Mouse (Mus musculus): ENCODE measurements around the gene Pfpl.

Gene Pfpl

DNA sequence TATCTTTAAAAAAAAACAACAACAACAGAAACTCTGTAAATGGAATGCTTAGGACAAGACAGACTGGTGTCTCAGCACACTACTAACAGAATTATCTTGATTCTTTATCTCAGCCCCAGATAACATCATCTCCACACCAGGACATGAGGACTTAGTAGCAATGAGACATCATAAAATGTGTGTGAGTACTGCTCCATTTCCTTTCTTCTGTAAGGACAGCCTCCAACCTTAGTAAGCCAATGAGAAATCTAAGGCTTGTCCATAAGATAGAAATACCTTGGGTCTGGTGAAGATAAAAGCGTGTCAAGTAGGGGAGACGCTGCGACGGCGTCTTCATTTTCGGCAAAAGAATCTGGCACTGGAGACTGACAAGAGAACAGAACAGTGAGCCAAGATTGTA is at the start of gene Pfpl:
TSS of gene Pfpl (plus strand) at position 301 of the 400 bp plus-strand sequence.
- no peak for DNase-seq (ENCODE audit: low spot score)

DNA sequence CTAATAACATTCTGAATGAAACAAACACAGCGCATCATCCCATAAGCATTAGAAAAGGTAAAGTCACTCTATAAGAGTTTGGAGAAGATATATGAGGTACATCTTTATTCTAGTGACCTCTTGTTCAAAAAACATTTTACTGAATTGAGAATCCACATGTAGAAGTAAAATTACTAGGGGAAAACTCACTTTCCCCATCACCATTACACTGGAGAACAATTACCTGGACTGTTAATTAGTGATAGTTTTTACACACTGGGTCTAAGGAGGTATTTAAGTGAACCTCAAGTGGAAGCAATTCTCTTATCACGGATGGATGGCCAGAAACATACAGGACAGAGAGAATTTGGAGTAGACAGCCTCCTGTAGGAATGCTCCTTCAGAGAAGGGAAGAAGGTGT is 40.7 kb upstream of the Pfpl start, which contains the start of gene Olfr1440:
TSS of gene Olfr1440 (plus strand) at position 301 of the 400 bp plus-strand sequence.
- no peak for DNase-seq (ENCODE audit: low spot score)

DNA sequence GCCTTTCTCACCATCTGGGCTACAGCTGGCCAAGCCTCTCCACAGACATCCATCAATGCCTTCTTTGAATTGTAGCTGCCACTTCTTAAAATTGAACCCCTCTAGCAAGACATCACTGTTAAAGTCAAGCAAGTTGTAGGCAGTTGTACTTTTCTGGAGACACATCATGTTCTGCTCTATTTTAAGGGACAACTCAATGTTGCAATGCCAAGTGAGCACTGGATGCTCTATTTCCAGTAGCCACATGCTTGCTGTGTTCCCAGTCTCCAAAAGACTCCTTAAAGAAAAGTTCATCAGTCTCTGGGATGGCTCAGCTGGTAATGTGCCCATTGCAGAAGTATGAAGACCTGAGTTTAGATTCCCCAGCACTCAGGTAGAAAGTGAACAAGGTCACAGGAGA is 14.0 kb upstream of the Pfpl start:
- no peak for DNase-seq (ENCODE audit: low spot score)

DNA sequence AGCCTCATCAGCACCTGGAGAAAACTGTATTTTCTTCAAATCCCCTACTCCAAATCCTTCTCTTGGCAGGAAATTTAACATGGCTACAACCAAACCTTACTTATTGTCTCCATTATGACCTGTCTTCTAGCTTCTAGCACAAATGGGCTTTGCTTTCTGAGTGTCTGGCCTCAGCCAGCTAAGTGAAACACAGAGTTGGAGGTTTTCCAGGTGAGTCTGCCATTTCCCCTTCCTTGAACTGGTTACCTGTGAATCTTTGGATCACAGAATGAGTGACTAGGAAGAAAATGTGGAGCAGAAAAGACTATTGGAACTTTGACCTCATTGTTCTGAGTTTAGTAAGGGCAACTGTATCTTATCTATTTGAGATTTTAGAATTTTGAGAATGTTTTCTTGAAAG is 10.3 kb upstream of the Pfpl start, which contains the start of gene Olfr1441:
TSS of gene Olfr1441 (plus strand) at position 73 of the 400 bp plus-strand sequence.
- no peak for DNase-seq (ENCODE audit: low spot score)

DNA sequence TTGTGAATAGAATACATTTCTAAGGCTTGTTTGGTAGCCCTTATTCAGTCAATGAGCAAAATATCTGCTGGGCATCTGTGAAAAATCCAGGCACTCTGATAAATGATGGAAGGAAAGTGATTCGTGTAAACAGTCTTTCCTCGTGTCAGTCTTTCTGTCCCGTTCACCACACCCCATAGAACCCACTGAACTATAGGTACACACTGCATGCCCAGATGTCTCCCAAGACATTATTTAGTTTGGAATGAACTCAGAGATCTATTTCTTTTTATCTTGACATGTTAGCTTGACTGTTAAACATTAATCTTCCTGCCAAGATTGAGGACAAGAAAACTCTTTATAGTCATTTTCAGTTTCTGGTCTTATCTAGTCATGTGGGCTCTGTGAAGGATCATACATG is 9.4 kb upstream of the Pfpl start:
- DNase-seq (ENCODE audit: low spot score), result no peak

DNA sequence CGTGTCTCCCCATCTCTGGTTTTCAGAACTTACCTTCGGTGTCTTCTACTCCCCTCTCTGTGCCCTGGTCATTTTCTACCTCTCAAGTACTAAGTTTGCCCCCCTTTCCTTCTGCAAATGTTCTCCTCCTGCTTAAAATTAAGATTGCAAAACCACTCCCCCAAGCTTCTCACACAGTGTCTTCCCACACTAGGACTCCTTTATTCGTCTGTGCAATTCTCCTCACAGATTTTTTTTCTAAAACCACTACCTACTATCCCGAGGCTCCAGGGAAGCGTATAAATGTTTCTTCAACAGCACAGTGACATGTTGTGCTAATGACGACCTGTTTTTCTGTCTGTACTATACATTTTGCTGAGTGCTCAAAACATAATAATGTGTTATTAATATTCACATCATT is 7.2 kb upstream of the Pfpl start:
- no peak for DNase-seq (ENCODE audit: low spot score)

DNA sequence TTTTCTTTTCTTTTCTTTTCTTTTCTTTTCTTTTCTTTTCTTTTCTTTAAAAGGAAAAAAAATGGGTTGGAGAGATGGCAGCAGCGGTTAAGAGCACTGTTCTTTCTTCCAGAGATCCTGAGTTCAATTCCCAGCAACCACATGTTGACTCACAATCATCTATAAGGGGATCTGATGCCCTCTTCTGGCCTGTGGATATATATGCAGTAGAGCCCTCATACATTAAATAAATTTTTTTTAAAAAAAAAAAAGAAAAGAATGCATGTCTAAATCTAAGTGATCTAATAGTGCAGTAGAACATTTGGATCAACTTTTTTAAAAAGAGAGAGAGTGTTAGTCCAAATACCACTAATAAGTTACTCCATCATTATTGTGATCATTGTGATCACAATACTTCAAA is 6.0 kb upstream of the Pfpl start:
- DNase-seq (ENCODE audit: low spot score), result no peak

DNA sequence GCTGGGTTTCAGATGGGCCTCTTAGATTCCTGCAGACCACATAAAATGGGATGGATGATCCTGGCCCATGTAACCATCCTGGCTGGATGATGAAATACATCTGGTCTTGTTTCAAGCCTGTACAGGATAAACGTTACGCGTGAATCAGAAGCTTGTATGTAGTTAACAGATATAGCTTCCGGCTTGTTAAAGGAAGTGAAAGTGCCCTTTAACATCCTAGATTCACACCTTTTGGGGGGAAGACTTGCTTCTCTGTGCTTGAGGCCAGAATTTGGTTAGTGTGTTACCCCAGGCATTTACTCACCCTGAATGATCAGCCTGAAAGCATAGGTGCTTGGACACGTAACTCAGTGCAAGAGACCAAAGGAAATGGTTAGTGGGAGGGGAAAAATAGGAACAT is 604 bp upstream of the Pfpl start:
- DNase-seq (ENCODE audit: low spot score), result no peak

DNA sequence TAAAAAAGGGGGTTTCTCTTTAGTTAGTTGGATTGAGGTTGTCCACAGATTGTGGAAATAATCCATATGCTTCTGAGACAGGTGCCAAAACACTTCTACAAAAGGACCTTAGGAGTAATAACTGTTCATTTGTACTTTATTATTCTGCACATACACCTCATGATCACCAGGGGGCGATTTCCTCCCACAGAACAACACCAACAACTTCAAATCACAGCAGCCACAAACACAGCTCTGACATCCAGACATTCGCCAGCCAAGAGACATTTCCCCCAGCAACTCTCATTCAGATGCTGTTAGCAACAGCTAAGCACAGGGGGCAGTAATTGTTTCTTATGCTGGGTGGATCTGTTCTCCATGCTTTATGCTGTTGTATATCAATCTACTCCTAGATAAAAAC is 5.3 kb downstream of the Pfpl start:
- peak; percentile 13 for DNase-seq (ENCODE audit: low spot score)

DNA sequence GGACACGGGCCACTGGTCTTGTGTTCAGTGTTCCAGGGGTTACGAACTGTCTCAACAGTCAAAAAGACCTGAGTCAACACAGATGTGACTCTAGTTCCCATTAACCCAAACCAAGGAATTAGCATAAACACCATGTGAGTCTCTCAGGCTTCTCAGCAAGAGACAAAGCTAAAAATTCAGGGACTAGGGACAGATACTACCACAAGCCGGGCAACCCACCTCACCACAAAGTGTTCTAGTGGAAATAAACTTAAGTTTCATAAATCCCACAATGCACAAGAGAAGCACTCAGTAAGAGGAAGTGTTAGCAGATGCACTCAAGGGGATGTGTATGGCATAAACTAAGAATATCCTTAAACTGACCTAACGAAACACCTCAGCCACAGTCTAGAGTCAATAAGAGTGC is 7.3 kb downstream of the Pfpl start:
- DNase-seq (ENCODE audit: low spot score), result no peak

DNA sequence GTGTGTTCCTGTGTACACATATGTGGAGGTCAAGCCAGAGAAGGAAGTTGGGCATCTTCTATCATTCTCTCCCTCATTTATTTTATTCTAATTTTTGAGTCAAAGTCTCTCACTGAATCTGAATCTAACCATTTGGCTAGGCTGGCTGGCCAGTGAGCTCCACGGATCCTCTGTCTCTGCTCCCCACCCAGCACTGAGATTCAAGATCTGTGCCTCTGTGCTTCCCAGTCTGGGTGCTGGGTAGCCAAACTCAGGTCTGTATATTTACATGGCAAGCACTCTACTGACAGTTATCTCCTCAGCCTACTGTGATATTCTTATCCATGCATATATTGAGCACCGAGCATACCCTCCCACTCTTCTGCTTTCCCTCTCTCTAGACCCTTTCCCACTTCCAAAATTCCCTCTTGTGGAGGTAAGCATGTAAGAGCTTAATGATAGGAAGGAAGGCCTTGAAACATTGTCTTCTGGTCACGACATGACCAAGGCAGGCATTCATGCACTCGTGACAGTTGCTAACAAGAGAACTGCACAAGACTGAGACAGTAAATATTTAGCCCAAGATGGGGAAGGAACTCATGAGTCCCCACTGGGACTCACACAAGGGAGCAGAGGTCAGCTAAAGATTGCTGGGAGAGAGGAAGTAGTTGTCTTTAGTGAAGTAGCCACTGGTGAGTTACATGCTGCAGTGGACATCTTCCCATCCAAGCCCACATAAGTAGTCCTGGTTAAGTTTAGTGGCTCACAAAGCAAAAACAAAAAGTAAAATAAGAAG is 8.2 kb downstream of the Pfpl start:
- no peak for DNase-seq (ENCODE audit: low spot score)

DNA sequence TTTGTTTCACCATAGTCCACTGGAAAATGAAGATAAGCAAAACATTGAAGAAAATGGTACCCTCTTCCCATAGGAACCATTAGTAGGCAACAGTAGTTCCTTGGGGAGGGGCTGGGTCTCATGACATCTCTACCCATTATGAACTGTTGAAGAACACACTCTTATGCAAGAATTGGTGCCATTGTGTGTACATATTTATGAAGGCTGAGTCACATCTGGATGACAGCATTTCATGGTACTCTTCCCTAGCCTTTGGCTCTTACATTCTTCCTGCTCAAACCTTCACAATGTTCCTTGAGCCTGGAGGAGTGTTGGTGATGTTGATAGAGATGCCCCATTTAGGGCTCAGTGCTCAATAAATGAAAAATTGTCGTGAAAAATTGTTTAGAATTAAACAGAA is 11.9 kb downstream of the Pfpl start:
- DNase-seq (ENCODE audit: low spot score), result no peak

DNA sequence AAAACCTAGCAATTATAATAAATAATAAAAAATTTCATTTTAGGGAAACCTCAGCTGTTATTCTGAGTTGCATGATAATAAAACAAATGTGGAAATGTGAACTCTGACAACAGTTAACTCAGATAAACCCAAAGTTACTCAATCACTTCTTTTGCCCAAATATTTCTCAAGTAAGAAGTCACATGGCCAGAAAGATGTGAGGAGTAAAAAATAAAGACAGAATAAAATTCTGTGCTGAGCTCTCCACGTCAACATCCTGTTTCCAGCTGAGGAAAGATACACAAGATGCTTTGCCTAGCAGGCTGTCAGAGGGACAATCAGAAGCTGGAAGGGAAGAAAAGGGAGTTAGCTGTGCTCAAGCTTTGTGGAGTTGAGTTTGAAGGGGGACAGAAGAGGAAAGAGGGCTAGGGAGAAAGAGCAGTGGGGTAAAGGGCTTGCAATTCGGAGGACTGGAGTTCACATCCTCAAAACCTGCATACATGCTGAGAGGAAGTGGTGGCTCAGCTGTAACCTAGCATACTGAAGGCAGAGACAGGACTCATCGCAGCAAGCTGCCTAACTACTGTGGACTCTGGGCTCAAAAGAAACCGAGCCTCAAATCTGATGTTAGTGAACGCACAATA is 12.5 kb downstream of the Pfpl start:
- no peak for DNase-seq (ENCODE audit: low spot score)

DNA sequence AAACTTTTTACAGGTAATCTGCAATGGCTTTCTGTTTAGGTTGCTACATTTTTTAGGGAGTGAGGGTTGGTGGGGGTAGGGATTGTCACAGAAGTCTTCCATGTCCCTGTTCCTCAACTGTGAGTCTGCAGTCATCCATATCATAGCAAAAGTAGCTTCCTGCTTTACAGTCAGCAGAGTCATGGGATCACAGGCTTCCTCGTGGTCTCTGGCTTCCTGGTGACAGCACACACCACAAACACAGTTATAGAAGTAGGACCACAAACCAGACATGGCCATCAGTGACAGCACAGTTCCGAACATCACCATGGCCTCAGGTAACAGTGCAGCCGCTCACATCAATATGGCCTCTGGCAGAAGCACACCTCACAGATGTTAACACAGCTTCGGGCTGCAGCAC is 14.9 kb downstream of the Pfpl start:
- no peak for DNase-seq (ENCODE audit: low spot score)

DNA sequence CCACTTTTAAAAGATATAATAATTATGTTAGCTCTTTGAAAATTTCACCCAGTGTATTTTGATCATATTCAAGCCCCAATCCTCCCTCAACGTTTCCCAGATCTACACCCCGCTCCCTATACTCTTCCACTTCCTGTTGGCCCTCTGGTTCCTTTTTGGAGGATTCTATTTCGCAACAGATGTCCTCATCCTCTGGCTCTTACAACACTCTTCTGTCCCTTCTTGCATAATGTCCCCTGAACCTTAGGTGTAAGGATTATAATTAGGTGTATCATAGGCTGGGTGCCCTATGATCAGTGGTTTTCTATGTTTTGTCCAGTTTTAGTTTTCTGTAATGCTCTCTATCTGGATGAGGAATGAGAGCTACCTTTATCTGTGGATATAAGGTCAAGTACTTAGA is 17.3 kb downstream of the Pfpl start:
- no peak for DNase-seq (ENCODE audit: low spot score)

DNA sequence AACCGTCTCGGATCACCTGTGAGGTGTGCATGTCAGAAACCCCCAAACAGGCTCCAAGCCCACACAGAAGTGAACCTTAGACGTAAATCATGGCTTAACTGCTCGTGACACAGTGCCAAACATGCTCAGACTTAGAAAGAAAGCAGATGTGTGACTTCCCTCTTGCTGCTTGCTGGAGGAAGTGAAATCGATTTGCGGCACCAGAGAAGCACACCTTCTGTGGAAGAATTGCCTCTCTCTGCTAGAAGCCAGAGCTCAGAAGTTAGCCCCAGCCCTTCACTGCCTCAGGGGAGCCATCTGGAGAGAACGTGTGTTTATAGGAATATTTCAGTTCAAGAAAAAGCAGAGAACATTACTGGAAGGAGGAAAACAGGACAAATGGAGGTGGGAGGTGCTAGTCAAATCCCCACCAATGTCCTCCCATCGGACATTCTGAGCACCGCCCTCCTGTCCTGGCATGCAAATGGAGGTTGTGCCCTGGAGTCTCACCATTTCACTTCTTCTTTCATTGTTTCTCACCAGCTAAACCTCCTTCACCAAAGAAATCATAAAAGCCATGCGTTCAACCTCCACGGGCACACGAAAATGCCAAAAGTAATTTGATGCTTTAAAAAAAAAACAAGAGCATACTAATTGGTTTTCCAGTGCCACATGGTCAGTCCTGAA is 29.8 kb downstream of the Pfpl start:
- no peak for DNase-seq (ENCODE audit: low spot score)

DNA sequence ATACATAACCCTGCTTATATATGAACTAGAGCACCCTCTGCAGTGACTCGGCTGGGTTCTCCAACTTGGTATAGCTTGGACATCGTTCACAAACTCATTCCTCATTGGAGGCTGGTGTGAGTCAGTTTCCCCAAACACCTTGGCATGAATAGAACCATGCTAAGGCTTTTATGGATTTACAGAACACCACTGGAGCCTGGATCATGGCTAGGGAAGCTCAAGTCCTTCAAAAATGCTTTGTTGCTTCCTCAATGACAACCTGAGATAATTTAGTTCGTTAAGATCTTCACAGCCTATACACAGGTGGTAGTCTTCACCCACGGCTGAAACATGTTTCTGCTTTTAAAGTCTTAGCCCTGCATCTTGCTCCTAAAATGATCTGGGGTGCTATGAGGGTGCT is 31.8 kb downstream of the Pfpl start:
- no peak for DNase-seq (ENCODE audit: low spot score)

DNA sequence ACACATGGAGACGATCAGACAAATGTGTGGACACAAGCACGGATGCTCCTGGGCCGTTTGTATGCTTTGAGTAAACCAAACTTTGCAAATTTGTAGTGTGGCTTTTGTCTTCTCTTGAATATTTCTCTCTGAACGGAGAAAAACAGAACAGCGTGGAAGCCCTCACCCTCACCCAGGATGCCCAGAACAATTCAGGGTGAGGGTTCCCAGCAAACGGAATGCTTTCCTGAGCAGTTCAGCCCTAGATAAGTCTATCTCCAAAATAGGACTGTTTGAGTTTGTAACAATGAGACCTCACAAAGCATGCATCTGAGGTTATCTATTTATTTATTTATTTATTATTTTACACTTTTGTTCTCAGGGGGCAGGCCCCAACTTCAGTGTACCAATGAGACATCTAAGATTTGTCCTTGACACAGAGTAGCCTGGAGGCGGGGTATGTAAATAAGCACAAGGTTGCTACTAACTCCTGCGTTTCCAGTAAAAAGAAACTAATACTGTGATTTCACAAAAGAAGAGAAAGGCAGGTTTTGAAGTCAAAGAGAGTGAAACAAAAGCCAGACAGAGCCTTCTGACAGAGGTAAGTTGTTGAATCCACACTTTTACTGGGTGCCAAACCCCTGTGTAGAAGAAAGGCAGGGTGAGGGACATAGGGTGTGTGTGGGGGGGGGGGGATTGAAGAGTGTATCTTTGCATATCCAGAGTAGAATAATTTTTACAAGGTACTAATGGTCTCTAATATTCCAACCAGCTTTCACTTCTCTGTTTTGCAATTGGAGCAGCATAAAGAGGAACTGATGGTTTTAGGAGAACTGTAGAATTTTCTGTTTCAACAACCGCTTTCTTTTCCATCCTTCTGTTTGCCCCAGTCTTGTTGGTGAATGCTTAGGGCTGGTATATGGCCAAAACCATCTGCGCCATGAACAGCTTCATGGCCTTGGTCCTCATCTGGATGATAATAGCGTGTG is 32.9 kb downstream of the Pfpl start, which contains the start of gene Mpeg1:
TSS of gene Mpeg1 (plus strand) at position 498 of the 968 bp plus-strand sequence.
- DNase-seq (ENCODE audit: low spot score), result no peak

DNA sequence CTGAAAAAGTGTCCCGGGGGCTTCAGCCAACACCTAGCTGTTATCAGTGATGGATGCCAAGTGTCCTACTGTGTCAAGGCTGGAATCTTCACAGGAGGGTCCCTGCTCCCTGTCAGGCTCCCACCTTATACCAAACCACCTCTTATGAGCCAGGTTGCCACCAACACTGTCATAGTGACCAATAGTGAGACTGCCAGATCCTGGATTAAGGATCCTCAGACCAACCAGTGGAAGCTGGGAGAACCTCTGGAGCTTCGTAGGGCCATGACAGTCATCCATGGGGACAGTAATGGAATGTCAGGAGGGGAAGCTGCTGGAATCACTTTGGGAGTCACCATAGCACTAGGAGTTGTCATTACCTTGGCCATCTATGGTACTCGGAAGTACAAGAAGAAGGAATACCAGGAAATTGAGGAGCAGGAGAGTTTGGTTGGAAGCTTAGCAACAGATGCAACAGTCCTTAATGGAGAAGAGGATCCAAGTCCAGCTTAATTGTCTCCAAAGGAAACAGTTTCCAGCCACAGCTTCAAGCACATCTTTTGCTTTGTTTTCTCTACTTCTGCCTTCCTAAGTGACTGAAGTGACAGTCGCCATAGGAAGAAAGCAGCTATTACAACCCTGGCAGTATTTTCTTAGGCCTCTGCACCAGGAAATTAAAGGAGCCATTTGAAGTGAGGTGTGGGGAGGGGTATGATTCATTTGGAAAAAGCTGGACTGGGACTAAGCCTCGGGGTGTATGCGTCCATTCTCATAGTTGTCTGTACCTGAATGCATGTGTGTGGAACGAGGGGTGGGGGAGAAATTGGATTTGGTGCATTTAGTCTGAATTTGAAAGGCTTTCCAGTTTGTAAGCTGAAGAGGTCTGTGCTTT is 35.4 kb downstream of the Pfpl start:
- DNase-seq (ENCODE audit: low spot score), result no peak

DNA sequence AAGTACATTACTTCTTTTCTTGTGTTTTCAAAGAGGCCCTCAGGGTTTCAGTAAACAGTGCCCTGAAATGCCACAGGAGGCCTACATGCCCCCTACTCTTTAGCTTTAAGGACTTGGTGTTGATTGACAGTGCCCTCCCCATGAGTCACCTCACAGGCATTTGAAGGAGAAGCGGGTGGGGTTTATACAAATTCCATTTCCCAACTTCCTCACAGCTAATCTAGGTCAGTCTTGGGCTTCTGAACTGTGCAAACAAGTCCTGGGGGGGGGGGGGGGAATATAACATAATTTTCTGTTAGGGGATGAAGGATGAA is 36.0 kb downstream of the Pfpl start:
- no peak for DNase-seq (ENCODE audit: low spot score)

DNA sequence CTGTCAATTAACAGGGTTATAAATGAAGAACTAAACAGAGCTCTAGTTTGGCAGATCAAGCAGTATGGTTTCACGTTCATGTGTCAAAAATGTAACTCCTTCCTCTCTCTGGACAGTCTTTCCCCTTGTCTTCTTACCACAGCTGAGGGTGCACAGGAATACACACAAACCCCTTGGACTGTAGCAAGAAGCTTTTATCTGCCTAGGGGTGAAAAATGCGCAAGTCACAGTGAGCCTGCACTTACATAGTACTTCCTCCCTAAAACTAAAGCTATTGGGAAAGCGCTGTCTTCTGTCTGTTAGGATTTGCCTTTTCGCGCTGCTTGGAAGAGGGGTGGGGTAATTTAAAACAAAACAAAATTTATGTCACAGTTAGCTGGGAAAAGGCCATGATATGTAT is 36.4 kb downstream of the Pfpl start:
- no peak for DNase-seq (ENCODE audit: low spot score)

Measured in ovary, adult 18-20 months (tissue).